Mouse (Mus musculus): ENCODE measurements around the gene Cpeb4.

- TF ChIP-seq CTCF (IDR thresholded peaks at IDR 0.05) (no peak), EP300 (IDR thresholded peaks at IDR 0.05; ENCODE audit: insufficient read depth, low read depth, low read length) (no peak), POLR2A (IDR thresholded peaks at IDR 0.05; ENCODE audit: insufficient read depth, low read depth, low read length) (no peak)
These were observed 36.7 kb upstream of the Cpeb4 start for GRCm38 (mm10) chr11:31835352-31835751.

Data from heart, adult 2 months (tissue).